8 mouse cellular contexts compared by ENCODE assay signal in genomic region chr10:122544096-122544720, GRCm38 (mm10).
DNase-seq lines count a peak whose midpoint lies in the region; ATAC-seq and TF ChIP-seq lines count a peak whose summit lies in the region.

No protein-coding gene starts in this region.

- TF ChIP-seq POLR2A in limb, embryonic 14.5 days (IDR thresholded peaks at IDR 0.05; ENCODE audit: borderline replicate concordance, extremely low read depth, insufficient read depth, insufficient read length): no peak

- H3K27ac ChIP-seq in heart, embryonic 11.5 days (ENCODE audit: low read depth, low read length): no peak overlapping the region
- H3K27ac ChIP-seq in limb, embryonic 14.5 days (replicated peaks; ENCODE audit: low read depth, low read length): no peak overlapping the region
- no peak overlapping the region for H3K27ac ChIP-seq in midbrain, embryonic 14.5 days (replicated peaks; ENCODE audit: low read depth, low read length)
- no peak overlapping the region for H3K27ac ChIP-seq in stomach, postnatal 0 days (replicated peaks)

- WGBS in heart, embryonic 11.5 days (ENCODE audit: insufficient replicate concordance): 25% methylated on average over 16 of the region's 16 CpGs
- WGBS in limb, embryonic 14.5 days: 26% methylated on average over 16 of the region's 16 CpGs
- 27% methylated on average over 16 of the region's 16 CpGs for WGBS in midbrain, embryonic 14.5 days
- WGBS in stomach, postnatal 0 days: 19% methylated on average over 16 of the region's 16 CpGs

- H3K4me3 ChIP-seq in heart, embryonic 11.5 days (ENCODE audit: low read depth, low read length): peak overlapping the region; percentile 32
- H3K4me3 ChIP-seq in limb, embryonic 14.5 days (replicated peaks; ENCODE audit: low read length): peak overlapping the region; percentile 26
- peak overlapping the region; percentile 15 for H3K4me3 ChIP-seq in midbrain, embryonic 14.5 days (replicated peaks; ENCODE audit: low read depth, low read length)
- H3K4me3 ChIP-seq in stomach, postnatal 0 days (ENCODE audit: low read depth, low read length): peak overlapping the region; percentile 21; the same call in 1 of the 2 replicates

- ATAC-seq in heart, embryonic 11.5 days (replicated peaks; ENCODE audit: insufficient number of reproducible peaks, low FRiP score, low TSS enrichment): no peak
- peak; percentile 44; the same call in 1 of the 2 replicates for ATAC-seq in limb, embryonic 14.5 days (ENCODE audit: low FRiP score, low read depth)
- no peak for ATAC-seq in midbrain, embryonic 14.5 days (ENCODE audit: low FRiP score, low TSS enrichment)
- no peak for ATAC-seq in stomach, postnatal 0 days (ENCODE audit: low FRiP score, low TSS enrichment)

- no peak overlapping the region for H3K9ac ChIP-seq in heart, embryonic 11.5 days (ENCODE audit: low read depth, low read length)
- no peak overlapping the region for H3K9ac ChIP-seq in limb, embryonic 14.5 days (ENCODE audit: low read depth, low read length, severe bottlenecking)
- no peak overlapping the region for H3K9ac ChIP-seq in midbrain, embryonic 14.5 days (replicated peaks; ENCODE audit: low read length)
- no peak overlapping the region for H3K9ac ChIP-seq in stomach, postnatal 0 days (ENCODE audit: low read length)

- no peaks in the 10 kb centered on the region for H3K36me3 ChIP-seq in heart, embryonic 11.5 days (ENCODE audit: control insufficient read depth, insufficient read depth, low read length)
- H3K36me3 ChIP-seq in limb, embryonic 14.5 days (ENCODE audit: control insufficient read depth, insufficient read depth, low read length): no peaks in the 10 kb centered on the region
- no peaks in the 10 kb centered on the region for H3K36me3 ChIP-seq in midbrain, embryonic 14.5 days (ENCODE audit: control insufficient read depth, insufficient read depth, low read length)
- no peaks in the 10 kb centered on the region for H3K36me3 ChIP-seq in stomach, postnatal 0 days (ENCODE audit: control insufficient read depth, insufficient read depth, low read length)

- no peak for TF ChIP-seq EP300 in stomach, postnatal 0 days (optimal IDR thresholded peaks at IDR 0.05)

- H3K4me1 ChIP-seq in heart, embryonic 11.5 days (ENCODE audit: control insufficient read depth, insufficient read depth, low read length): 0 out of 2 replicates have a peak, but pooled peaks cover 2% of the 10 kb centered on the region
- no peaks in the 10 kb centered on the region for H3K4me1 ChIP-seq in limb, embryonic 14.5 days (ENCODE audit: control insufficient read depth, insufficient read depth, low read length)
- no peaks in the 10 kb centered on the region for H3K4me1 ChIP-seq in midbrain, embryonic 14.5 days (ENCODE audit: control insufficient read depth, insufficient read depth, low read length)
- no peaks in the 10 kb centered on the region for H3K4me1 ChIP-seq in stomach, postnatal 0 days (replicated peaks; ENCODE audit: control insufficient read depth, insufficient read depth)

- peak; percentile 77 for TF ChIP-seq CTCF in stomach, postnatal 0 days (IDR thresholded peaks at IDR 0.05; ENCODE audit: low read depth)

- H3K27me3 ChIP-seq in heart, embryonic 11.5 days (ENCODE audit: control insufficient read depth, insufficient read depth, low read length): no peaks in the 10 kb centered on the region
- no peaks in the 10 kb centered on the region for H3K27me3 ChIP-seq in limb, embryonic 14.5 days (ENCODE audit: control insufficient read depth, insufficient read depth, low read length)
- H3K27me3 ChIP-seq in midbrain, embryonic 14.5 days (ENCODE audit: control insufficient read depth, insufficient read depth, low read length): no peaks in the 10 kb centered on the region
- no peaks in the 10 kb centered on the region for H3K27me3 ChIP-seq in stomach, postnatal 0 days (ENCODE audit: control insufficient read depth, insufficient read depth, low read length)

- DNase-seq in urinary bladder, postnatal 14 days (ENCODE audit: low spot score): peak; percentile 76
- DNase-seq in urinary bladder, adult 2 months (ENCODE audit: low spot score): no peak
- peak; percentile 83 for DNase-seq in embryo, embryonic 10 days (ENCODE audit: low spot score)
- peak; percentile 60 for DNase-seq in kidney, adult 9 months
- peak; percentile 80 for DNase-seq in limb, embryonic 14.5 days (ENCODE audit: low spot score)
- peak; percentile 88 for DNase-seq in midbrain, embryonic 14.5 days
- peak; percentile 64 for DNase-seq in stomach, postnatal 0 days (ENCODE audit: low spot score)

- no peaks in the 10 kb centered on the region for H3K9me3 ChIP-seq in heart, embryonic 11.5 days (replicated peaks; ENCODE audit: control insufficient read depth, low read length)
- no peaks in the 10 kb centered on the region for H3K9me3 ChIP-seq in limb, embryonic 14.5 days (ENCODE audit: control insufficient read depth, low read length)
- H3K9me3 ChIP-seq in midbrain, embryonic 14.5 days (ENCODE audit: control insufficient read depth, low read length): no peaks in the 10 kb centered on the region
- no peaks in the 10 kb centered on the region for H3K9me3 ChIP-seq in stomach, postnatal 0 days (ENCODE audit: control insufficient read depth, low read length)

- H3K4me2 ChIP-seq in heart, embryonic 11.5 days: peak overlapping the region; percentile 62
- H3K4me2 ChIP-seq in limb, embryonic 14.5 days (replicated peaks; ENCODE audit: low read depth, low read length, severe bottlenecking): peak overlapping the region; percentile 40
- H3K4me2 ChIP-seq in midbrain, embryonic 14.5 days (ENCODE audit: low read length): peak overlapping the region; percentile 50
- H3K4me2 ChIP-seq in stomach, postnatal 0 days (replicated peaks; ENCODE audit: low read depth): peak overlapping the region; percentile 47
